Mouse (Mus musculus): ENCODE data around the gene Otud7a.

- no peak for TF ChIP-seq TCF12 (IDR thresholded peaks at IDR 0.05; ENCODE audit: insufficient read depth, poor library complexity, severe bottlenecking)
- TF ChIP-seq CEBPB (IDR thresholded peaks at IDR 0.05; ENCODE audit: insufficient read depth, poor library complexity, severe bottlenecking) = no peak
- TF ChIP-seq POLR2A (IDR thresholded peaks at IDR 0.05; ENCODE audit: insufficient read length, low read depth) = no peak
Measured at GRCm38 (mm10) chr7:63462684-63463083, 18.1 kb downstream of the Otud7a start.

All from myocyte (in vitro differentiated cells).